Mouse (Mus musculus): ENCODE data around the gene Herc1. TPM values are rescaled to one million over a fixed set of nuclear protein-coding genes. Genes with fewer than 3 reads are reported as not detected.

The Herc1 gene
- total RNA-seq, 2 experiments from 2014 or later: 110 to 114 TPM

DNA sequence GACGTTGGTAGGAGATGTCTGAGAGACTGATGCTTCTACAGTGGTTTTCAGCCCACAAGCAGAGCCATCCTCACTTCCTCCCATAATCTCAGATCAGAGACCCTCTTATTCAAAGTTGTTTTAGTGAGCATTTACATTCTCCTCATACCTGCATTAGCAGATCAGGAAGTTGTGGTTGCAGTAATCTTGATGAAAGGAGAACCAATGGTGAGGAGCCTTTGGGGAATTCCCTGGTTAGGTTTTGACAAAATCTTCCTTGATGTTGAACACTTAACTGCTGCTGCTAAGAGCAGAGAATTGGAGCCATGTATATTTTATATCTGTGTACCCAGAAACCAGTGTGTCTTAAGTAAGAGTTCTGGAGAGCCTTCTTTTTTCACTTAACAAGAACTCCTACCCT lies 142.1 kb downstream of the Herc1 start:
- DNase-seq (ENCODE audit: low spot score in 2 of 2): no peak

DNA sequence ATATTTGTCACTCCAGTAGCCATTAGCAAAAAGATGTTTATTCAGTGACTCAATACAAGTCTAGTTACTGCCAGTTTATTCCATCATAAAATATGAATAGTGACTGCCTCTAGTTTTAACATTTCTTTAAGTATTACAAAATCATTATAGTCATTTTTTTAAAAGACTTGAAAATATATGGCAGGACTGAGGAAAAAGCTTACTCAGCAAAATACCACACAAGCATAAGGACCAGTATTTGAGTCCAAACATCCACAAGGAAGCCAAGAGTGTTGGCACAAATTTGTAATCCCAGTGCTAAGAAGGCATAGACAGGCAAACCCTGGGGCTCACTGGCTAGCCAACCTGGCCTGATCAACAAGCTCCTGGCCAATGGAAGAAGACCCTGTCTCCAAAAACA lies 143.7 kb downstream of the Herc1 start:
- no peak for DNase-seq (ENCODE audit: low spot score in 2 of 2)

DNA sequence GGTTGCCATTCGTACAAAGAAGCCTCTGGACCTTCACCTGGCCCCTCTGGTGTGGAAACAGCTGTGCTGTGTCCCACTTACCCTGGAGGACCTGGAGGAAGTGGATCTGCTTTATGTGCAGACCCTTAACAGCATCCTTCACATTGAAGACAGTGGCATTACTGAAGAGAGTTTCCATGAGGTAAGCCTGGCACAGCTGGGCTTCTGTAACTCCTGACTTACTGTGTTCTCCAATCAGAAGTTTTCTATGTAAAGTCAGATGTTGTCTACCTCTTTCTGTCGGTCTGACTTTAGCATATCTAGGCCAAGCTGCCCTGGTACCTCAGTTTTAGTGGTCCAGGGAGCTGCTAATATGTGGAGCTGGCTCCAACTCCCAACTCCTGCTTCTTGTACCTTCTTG lies 151.0 kb downstream of the Herc1 start:
- DNase-seq (ENCODE audit: low spot score in 2 of 2): no peak

DNA sequence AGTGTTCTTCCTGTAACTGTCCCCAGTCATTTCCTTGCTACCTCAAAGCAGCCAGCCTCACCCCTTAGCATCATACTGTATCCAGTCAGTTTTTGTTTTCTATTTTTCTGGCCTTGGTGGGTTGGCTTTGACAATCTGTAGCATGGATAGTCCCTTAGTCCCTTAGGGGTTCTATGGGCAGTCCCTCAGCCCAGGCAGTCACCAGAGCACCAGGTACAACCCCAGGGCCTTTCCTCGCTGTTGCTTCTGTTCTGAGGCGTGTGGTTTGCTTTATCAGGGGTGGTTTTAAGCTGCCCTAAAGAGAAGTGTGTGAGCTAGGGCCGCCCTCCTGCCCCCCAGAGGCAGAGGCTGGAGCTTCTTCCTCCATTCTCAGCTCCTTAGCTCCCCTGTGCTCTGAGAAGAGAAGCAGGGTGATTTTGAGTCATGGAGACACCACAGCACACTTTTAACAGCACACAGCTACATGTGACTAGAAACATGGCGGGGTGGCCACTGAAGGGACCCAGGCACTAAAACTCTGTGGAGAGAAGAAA lies 153.7 kb downstream of the Herc1 start:
- no peak for DNase-seq (ENCODE audit: low spot score in 2 of 2)

DNA sequence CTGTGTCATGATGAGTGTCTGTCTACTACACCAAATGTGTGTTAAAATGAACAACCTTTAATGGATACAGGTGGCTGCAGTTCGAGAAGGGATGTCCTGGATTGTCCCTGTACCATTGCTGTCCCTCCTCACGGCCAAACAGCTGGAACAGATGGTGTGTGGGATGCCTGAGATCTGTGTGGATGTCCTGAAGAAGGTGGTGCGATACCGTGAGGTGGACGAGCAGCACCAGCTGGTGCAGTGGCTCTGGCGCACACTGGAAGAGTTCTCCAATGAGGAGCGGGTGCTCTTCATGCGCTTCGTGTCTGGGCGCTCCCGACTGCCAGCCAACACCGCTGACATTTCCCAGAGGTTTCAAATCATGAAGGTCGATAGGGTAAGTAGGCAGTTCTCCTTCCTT lies 154.3 kb downstream of the Herc1 start:
- DNase-seq (ENCODE audit: low spot score in 2 of 2): peak; percentile 72 to 81

DNA sequence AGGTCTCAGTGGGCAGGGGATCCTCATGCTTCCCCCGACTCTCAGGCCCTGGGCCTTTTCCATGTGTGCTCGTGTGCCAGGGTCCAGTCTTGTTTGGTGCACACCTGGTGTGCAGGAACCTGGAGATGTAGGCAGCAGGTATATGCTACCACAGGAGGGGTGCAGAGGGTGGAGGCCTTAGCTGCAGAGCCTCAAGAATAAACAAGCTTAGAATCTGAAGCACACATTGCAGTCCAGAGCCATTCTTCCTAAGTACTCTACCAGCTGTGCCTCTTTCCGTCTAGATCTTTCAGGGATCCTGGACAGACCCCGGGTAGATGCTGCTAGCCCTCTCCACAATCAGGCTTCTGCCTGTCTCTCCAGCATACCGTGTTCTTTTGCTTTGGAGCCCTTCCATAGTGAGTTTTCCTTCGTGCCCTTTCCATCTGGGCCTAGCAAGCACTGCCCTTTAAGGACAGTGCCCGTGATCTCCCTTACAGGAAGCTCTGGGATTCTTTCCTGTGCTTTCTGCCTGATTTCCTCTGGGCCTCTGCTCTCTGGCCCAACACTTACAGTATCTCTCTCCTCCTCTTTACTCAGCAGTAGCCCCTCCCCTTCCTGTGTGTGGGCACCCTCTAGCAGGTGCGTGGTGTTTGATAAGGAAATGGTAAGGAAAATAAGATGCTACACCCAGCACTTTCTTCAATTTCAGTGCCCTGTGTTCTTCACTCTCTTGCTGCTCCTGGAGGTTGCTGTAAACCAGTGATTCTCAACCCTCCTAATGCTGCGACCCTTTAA lies 155.1 kb downstream of the Herc1 start:
- DNase-seq (ENCODE audit: low spot score in 2 of 2): no peak

DNA sequence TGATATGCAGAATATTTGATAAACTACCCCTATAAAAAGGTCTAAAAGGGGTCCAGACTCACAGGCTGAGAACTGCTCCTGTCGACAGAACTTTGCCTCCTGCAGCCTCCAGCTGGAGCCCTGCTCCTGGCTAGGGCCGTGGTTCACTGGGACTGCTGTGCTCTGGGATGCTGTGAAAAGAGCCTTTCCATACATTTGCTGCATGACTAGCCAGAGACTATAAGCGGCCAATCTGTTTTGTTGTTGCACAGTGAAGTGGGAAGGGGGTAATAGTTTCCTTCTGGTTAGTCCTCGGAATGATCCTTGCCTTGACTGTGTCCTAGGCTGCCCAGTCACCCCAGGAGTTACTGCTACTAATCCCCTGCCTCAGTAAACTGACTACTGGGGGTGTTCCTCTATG lies 155.8 kb downstream of the Herc1 start:
- no peak for DNase-seq (ENCODE audit: low spot score in 2 of 2)

DNA sequence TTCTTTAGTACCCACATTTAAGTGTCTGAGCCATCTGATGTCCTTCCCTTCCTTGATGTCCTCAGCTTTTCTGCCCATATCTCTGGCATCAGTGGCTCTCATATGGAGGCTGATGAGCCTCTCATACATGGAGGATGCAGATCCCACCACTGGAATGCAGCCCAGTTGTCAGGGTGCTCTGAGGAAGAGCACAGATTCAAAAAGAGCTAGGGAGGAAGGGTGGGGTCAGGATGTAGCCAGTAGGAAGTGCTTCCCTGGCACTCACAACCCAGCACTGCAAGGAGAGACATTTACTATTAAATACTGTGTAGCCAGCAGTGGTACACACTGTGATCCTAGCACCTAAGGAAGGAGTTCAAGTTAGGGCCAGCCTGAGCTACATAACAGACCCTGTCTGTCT lies 156.2 kb downstream of the Herc1 start:
- DNase-seq (ENCODE audit: low spot score in 2 of 2): no peak

DNA sequence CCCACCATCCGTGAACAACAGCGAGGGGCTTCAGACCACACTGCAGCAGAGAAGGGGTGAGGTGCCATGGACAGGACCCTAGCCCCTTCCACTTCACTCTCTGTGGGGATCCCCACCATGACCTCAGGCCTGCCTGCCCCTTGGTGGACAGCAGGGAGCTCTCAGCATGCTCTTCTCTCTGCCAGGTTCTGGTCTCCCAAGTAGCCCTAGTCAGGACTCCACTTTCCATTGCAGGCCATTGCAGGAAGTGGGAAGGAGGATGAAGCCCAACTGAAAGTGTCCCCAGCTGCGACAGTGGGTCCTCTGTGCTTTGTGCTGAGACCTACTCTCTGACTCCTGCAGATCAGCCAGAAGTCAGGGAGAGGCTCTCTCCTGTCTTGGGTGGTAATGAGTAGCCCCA lies 157.4 kb downstream of the Herc1 start:
- no peak for DNase-seq (ENCODE audit: low spot score in 2 of 2)

DNA sequence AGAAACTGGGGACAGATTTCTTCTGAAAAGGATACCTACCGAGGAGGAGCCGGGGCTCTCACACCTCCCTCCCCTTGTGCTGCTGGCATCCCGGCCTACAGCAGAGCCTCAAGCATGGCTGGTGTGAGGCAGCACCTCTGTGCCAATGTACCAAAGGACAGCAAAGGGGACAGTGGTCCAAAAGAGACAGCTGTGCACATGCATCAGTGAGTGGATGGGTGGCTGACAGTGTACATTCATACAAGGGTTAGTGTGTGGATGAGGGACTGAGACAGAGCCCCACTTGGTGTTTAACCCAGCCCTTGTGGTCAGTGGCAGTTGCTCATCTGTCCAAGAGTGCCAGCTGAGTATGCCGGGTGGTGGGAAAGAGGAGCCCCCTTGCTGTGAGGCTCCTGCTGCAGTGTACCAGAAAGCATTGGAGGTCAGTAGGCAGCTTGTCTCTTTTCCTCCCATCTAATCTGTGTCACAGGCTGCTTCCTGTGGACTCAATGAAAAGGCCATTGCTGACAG lies 158.7 kb downstream of the Herc1 start:
- DNase-seq (ENCODE audit: low spot score in 2 of 2): no peak

DNA sequence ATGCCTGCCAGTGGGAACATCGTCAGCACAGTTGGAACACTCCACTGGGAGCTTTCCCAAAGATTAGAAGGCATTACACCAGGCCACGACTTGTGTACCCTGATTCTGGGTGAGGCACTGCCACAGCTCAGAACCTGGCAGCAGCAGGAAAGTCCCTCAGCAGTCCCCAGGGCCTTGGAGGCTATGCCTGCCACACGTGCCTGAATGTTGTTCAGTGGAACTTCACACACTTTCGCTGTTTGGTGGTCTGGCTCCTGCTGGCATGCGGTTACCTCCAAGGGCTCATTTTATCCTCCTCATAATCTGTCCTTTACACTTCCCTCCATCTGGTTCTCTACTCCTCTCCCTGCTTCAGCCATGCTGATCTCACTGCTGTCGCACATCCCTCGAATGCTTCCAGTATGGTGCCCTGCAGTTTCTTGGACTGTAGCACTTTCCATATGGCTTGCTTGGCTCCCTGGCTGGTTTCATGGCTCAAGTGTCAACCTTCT lies 160.1 kb downstream of the Herc1 start:
- DNase-seq (ENCODE audit: low spot score in 2 of 2): no peak

DNA sequence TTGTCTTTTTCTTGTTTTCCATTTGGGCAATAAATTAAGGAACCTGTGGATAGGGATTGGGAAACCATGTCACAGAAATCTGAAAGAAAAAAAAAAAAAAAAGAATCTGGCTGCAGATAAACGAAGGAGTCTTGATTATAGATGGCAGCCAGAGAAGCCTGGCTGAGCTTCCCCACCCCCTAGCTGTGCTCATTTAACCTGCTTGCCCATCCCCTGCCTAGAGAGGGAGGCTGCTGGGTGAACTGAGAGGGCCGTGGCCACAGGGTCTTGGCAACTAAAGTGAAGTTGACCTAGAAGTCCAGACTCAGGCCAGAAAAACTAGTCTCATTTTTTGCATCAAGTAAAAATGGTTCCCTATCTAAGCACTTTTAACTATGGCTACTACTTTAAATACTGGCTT lies 160.7 kb downstream of the Herc1 start:
- DNase-seq (ENCODE audit: low spot score in 2 of 2): no peak

DNA sequence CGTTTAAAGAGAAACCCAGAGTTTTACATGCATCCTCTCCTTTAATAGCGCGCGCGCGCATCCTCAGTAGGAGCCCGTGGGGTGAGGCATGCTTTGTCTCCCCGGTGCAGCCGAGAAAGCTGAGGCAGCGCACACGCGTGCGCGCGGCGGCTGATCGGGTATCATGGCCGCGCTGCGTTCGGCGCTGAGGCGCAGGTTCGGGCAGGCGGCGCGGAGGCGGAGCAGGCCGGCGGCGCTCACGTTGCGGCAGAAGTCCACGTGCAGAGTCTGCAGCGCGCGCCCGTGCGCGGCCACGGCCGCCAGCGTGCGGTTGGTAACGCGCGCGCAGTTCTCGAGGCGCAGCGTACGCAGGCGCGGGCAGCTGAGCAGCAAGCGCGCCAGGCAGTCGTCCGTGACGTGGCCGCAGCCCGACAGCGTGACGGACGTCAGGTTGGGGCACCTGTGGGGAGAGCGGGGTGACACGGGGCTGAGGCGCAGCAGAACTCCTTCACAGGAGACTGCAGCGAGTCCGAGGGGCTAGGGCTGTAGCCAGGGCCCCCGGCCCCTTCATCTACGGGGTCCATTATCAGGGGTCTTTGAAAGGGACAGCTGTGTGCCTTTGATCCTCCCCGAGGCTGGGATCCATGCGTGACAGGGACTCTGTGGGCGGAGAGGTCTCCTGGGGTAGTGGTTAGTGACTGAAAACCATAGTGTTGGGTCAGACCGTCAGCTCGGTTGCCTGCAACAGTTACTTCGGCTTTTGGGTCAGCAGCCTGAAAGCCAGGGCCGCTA lies 161.5 kb downstream of the Herc1 start:
- DNase-seq (ENCODE audit: low spot score in 2 of 2): peak; percentile 93 to 98

DNA sequence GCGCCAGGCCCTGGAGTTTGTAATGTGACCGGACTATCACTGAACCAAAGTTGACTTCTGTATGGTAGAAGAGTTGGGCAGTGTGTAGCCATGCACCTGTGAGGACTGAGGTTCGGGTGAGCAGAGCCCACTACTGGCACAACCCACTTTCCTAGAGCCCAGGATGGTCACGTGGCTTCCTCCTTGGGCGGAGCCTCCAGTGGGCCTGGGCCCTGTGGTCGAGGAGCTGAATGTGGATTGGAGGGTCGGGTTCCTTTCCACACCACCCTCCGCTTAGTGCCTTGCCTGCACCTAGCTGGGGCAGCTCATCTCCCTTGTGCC lies 162.1 kb downstream of the Herc1 start:
- DNase-seq (ENCODE audit: low spot score in 2 of 2): peak; percentile 77 to 81

DNA sequence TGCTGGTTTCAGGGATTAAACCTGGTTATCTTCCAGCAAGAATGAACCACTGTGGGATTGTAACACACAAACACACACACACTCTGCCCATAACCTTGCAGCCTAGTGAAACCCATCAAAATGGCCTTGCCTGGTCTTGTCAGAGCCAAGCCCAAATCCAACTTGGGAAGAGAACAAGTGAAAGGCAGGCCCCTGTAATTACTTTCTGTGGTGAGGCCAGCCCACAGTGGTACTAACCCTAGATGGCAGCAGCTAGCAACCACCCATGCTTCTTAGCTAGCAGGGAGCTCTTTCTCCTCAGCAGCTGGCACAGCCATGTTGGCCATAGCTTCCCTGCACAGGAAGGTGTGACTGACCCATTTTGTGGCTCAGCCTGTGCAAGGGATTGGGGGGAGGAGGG lies 162.9 kb downstream of the Herc1 start:
- DNase-seq (ENCODE audit: low spot score in 2 of 2): no peak

DNA sequence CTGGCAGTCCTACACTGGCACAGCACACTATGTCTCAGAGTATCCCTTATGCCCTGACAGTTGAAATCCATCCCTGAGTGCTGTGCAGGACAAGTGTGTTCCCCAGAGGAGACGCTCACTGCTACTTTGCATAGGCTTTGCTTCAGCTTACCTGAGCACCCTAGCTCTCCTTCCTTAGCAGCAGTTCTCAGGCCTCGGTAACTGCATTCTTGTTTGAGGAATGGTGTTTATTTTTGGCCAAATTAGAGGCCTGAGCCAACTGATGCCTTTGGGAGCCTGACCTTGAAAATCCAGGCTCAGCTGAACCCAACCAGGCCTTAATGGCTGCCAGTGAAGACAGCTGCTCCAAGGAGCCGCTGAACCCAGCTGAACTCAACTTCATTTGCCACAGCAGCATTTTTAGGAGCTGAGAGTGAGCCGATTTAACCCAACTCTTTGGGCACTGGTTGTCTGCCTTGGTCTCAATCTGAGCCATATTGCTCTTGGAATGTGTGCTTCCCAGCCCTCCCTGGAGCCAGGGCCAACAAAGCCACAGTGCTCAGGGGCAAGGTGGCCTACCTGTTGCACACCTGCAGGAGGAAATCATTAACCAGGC lies 163.5 kb downstream of the Herc1 start:
- no peak for DNase-seq (ENCODE audit: low spot score in 2 of 2)

DNA sequence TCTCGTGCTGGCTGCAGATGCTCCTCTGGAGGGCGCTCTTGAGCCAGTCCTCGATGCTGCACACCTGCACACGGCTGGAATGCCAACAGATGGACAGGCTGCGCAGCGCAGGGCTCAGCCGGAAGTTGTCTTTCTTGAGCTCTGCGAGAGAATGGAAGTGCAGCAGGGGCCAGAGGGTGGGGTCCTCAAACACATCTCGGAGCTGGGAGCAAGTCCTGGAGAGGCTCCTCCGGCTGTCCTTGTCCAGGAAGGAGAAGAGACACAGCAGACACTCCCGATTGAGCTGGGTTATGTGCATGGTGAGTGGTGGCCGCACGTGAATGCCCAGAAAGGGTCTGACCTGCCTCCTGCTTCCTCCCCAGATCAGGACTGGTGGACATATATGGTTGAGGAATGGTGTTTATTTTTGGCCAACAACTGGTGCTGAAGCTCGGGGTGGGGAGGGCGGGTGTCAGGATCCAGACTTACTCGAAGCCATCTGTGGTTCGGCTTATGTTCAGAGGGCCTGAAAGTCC lies 164.1 kb downstream of the Herc1 start, which contains the start of gene Fbxl22:
Fbxl22 (minus strand) TSS at position 338 of the 515 bp plus-strand sequence.
- DNase-seq (ENCODE audit: low spot score in 2 of 2): peak; percentile 44 to 59

DNA sequence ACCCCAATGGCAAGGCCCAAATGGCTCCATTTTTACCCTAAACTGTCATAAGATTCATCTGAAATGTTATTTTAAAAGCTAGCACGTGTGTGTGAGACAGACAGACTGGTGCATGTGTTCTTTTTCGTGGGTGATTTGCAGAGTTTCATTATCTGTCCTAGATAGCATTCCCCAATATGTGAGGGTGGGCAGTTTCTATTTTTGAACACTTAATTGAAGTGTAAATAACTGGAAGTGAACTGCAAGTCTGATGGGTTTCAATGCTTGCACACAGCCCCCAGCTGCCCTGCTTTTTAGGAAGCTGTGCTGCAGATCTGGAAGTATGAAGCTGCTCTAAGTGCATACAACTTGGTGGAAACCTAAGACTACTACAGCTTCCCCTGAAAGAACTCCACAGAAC lies 164.9 kb downstream of the Herc1 start:
- no peak for DNase-seq (ENCODE audit: low spot score in 2 of 2)

DNA sequence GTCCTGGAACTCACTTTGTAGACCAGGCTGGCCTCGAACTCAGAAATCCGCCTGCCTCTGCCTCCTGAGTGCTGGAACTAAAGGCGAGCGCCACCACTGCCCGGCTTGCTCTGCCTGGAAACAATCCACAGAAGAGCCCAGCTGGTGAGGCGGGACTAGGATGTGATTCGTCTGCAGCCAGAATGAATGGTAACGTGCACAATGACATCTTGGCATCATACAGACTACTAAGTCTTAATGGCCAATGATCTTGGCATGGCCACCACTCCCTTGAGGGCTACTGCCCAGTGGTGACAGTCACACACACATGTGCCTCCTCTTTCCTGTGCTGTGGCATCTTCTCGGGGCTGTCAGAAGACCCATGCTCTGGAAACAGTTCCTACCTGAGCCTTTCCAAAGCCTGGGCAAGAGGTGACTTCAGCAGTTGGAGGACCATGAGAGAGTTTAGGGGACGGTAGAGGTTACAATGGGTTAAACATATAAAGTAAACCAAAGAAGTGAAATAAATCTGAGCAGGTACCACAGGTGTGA lies 165.5 kb downstream of the Herc1 start:
- DNase-seq (ENCODE audit: low spot score in 2 of 2): no peak

DNA sequence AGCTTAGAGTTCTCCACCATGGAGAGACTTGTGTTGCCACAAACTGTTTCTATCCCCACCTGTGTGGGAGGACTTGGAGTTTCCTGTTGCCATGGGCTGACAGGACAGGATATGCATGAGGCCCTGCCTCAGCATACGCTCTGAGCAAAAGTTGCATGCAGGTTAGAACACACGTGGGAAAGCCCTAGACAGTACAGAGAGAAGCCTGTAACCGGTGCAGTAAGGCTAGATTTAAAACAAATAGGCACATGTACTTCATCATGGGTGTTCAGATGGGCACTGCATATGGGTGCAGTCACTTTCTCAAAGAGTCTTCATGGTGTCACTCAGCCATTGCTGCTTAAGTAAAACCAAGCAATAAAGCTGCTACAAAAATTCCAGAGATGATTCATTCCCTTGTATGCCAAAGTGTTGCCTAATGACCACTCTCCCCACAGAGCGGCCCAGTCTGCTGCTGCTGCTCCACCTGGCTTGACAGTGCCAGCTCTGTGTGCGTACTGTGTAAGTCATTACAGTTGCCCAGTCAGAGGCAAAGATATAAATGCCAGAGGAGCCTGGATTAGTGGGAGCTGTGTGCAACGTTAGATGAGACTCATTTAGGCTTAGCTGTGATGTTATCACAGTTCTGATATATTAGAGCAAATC lies 166.2 kb downstream of the Herc1 start:
- no peak for DNase-seq (ENCODE audit: low spot score in 2 of 2)

DNA sequence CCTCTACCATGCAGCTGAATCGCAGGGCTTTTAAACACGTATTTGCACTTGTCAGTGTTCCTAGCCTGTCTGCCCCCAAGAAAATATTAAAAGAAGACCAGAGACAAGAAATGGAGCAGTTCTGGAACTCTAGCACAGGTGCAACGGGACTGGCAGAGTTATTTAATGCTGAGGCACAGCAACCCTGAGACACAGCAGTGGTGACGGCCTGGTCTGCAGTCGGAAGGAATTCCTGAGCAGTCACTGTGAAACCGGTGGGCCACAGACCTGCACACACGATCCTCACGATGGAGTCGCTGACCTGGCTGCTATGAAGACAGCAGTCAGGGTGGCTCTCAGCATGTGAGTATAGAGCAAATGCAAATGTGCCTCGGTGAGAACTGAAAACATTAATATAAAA lies 167.5 kb downstream of the Herc1 start:
- DNase-seq (ENCODE audit: low spot score in 2 of 2): no peak
